Mouse (Mus musculus): ENCODE results near the gene Drc3. TPM values are rescaled to one million over a fixed set of nuclear protein-coding genes. Genes with fewer than 3 reads are reported as not detected.

The Drc3 gene
- polyA plus RNA-seq, 1 experiment from 2014 or later: 3.1 TPM

DNA sequence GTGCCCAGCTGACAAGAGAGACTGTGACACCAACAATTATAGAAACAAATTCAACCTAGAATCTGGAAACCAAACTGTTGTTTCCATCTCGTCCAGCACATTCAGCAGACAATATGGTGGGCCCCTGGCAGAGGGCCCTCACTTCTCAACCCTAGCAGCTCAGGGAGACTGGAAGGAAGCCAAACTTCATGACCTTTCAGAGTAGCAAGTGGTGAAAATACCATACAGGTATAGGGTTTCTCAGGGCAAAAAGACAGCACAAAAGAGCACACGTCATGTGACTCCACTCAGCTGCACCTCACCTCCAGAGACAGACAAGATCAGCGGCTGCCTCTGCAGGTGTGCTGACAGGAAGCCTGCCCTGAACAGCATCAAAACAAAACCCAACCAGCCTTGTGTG is 19.0 kb upstream of the Drc3 start:
- DNase-seq (ENCODE audit: low read depth, low spot score) (no peak), ATAC-seq (no peak)
- in situ Hi-C loops (cut with MboI; ENCODE audit: low pct_unique_long_range_greater_than_20kb): no loop called here
- ChIA-PET CTCF (no interaction called here), POLR2A (no interaction called here)
- TF ChIP-seq CTCF (IDR thresholded peaks at IDR 0.05): no peak
- H3K27me3 ChIP-seq: no peaks in the 10 kb centered on the region

DNA sequence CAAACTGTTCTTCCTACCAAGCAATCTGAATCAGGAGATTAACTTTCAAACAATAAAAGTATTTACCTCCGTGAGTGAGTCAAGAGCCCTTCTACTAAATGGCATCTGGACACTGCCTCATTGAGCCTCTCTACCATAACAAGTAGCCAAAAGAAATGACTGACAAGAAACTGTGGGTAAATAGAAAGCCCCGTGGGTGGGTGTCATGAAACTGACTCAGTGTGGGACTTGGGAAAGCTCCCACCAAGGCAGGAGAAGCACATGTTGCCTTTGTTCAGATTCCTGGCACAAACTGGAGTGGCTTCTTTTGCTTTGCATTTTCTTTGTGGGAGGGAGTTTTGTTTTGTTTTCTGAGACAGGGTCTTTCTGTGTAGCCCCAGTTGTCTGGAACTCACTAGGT is 17.4 kb upstream of the Drc3 start:
- no peaks in the 10 kb centered on the region for H3K27me3 ChIP-seq
- in situ Hi-C loops (cut with MboI; ENCODE audit: low pct_unique_long_range_greater_than_20kb): no loop called here
- no peak for TF ChIP-seq CTCF (IDR thresholded peaks at IDR 0.05)
- ATAC-seq (no peak), DNase-seq (ENCODE audit: low read depth, low spot score) (no peak)
- POLR2A ChIA-PET: no interaction called here
- CTCF ChIA-PET: interaction anchor here (1.8 kb wide), 1 partner anchor 15 kb away, joined by 5 read pairs; no protein-coding TSS in a partner anchor

DNA sequence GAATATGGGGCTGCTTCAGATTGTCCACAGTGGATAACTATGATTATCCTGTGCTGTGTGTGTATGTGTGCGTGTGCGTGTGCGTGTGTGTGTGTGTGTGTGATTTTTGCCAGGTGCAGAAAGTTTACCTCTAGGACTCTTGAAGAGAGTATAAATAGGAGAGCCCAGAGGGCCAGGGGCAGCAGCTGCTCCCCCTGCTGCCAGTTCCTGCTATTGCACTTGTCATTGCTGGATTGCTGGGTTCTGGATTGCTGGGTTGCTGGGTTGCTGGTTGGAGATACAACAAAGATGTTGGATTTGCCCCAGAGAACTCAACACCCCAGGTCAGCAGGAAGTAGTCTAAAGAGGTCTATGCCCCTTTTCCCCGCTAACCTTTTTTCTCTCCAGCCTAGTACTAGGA is 14.8 kb upstream of the Drc3 start:
- in situ Hi-C loops (cut with MboI; ENCODE audit: low pct_unique_long_range_greater_than_20kb): no loop called here
- peak; percentile 42 for TF ChIP-seq CTCF (IDR thresholded peaks at IDR 0.05)
- ChIA-PET POLR2A (interaction anchor here (0.6 to 0.7 kb wide), 2 partner anchors 32 to 33 kb away, joined by 3 to 4 read pairs; no protein-coding TSS in a partner anchor), CTCF (no interaction called here)
- DNase-seq (ENCODE audit: low read depth, low spot score) (no peak), ATAC-seq (no peak)
- no peaks in the 10 kb centered on the region for H3K27me3 ChIP-seq

DNA sequence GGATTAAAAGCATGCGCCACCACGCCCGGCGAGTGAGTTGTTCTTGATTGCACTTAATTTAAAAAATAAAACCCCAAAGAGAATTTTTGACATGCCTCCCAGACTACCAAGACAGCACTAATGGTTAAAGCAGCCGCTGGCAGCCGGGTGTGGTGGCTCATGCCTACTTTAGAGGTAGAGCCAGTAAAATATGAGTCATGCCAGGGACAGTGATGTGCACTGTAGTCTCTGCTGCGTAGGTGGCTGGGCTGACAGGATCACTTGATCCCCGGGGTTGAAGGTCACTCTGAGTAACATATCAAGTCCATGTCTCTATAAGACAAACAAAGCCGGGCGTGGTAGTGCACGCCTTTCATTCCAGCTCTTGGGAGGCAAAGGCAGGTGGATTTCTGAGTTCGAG is 13.8 kb upstream of the Drc3 start:
- ATAC-seq (peak; percentile 69), DNase-seq (ENCODE audit: low read depth, low spot score) (no peak)
- in situ Hi-C loops (cut with MboI; ENCODE audit: low pct_unique_long_range_greater_than_20kb): no loop called here
- ChIA-PET CTCF (interaction anchor here (1.7 kb wide), 1 partner anchor 19 kb away, joined by 5 read pairs; no protein-coding TSS in a partner anchor), POLR2A (interaction anchor here (0.6 kb wide), 1 partner anchor 598 kb away, joined by 6 read pairs; no protein-coding TSS in a partner anchor)
- no peaks in the 10 kb centered on the region for H3K27me3 ChIP-seq
- no peak for TF ChIP-seq CTCF (IDR thresholded peaks at IDR 0.05)

DNA sequence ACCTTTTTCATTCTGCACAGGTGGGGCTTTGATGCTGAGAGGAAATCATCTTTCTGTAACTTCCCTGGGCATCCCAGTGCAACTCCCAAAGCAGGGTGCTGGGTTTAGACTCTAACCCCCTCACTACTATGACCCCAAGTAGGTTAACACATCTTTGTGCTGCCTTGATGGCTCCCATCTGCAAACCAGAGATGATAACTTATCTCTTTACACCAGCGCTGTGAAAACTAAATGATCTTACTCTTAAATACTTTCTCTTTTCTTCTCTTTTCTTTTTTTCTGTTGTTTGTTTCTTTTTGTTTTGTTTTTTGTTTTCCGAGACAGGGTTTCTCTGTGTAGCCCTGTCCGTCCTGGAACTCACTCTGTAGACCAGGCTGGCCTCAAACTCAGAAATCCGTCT is 7.3 kb upstream of the Drc3 start:
- ATAC-seq (no peak), DNase-seq (ENCODE audit: low read depth, low spot score) (no peak)
- POLR2A ChIA-PET: no interaction called here
- no peaks in the 10 kb centered on the region for H3K27me3 ChIP-seq
- in situ Hi-C loops (cut with MboI; ENCODE audit: low pct_unique_long_range_greater_than_20kb): no loop called here
- TF ChIP-seq CTCF (IDR thresholded peaks at IDR 0.05): no peak
- CTCF ChIA-PET: no interaction called here

DNA sequence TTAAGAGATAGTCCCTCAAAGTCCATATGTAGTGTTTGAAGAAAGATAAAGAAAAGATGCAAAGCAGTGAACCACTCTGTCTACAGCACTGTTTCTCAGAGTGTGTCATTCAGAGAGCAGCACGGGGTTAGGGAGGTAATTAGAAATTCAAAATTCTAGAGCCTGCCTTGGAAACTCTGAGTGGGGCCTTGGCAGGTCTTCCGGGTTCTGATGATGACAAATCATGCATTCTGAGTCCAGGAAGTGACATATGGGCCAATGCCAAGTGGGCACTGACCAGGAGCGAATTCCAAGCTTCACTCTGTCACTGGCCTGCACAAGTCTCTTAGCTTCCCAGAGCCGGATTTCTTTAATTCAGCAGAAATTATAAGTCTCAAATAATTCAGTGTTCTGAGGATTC is 6.6 kb upstream of the Drc3 start:
- POLR2A ChIA-PET: interaction anchor here (0.6 kb wide), 1 partner anchor 16 kb away, joined by 3 read pairs; no protein-coding TSS in a partner anchor
- DNase-seq (ENCODE audit: low read depth, low spot score): no peak
- ATAC-seq: peak; percentile 51
- no peak for TF ChIP-seq CTCF (IDR thresholded peaks at IDR 0.05)
- in situ Hi-C loops (cut with MboI; ENCODE audit: low pct_unique_long_range_greater_than_20kb): no loop called here
- CTCF ChIA-PET: interaction anchor here (1.0 kb wide), 1 partner anchor 10 kb away, joined by 3 read pairs; no protein-coding TSS in a partner anchor
- H3K27me3 ChIP-seq: no peaks in the 10 kb centered on the region

DNA sequence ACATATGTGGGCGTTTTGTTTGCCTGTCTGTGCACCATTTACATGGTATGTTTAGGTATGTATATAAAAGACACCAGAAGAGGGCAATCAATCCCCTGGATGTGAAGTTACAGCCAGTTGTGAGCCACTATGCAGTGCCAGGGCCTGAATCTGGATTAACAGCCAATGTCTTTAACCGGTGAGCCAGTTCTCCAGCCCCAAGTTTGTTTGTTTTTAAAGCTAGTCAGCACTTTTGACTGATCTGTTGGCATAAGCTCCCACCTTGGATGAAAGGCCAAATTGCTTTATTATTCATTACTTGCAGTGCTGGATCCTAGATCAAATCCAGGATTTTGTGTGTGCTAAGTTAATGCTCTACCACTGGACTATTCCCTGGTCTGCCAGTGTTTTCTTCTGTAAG is 1.7 kb upstream of the Drc3 start:
- no peaks in the 10 kb centered on the region for H3K27me3 ChIP-seq
- in situ Hi-C loops (cut with MboI; ENCODE audit: low pct_unique_long_range_greater_than_20kb): loop anchor here (5.0 kb wide), 1 partner anchor 39 kb away; no protein-coding TSS in a partner anchor
- ChIA-PET POLR2A (interaction anchor here (0.9 to 1.3 kb wide), 2 partner anchors 39 to 41 kb away, joined by 3 read pairs; no protein-coding TSS in a partner anchor), CTCF (interaction anchor here (1.0 to 3.2 kb wide), 2 partner anchors 44 to 45 kb away, joined by 3 to 9 read pairs; no protein-coding TSS in a partner anchor)
- no peak for DNase-seq (ENCODE audit: low read depth, low spot score)
- TF ChIP-seq CTCF (IDR thresholded peaks at IDR 0.05): no peak
- ATAC-seq: no peak

DNA sequence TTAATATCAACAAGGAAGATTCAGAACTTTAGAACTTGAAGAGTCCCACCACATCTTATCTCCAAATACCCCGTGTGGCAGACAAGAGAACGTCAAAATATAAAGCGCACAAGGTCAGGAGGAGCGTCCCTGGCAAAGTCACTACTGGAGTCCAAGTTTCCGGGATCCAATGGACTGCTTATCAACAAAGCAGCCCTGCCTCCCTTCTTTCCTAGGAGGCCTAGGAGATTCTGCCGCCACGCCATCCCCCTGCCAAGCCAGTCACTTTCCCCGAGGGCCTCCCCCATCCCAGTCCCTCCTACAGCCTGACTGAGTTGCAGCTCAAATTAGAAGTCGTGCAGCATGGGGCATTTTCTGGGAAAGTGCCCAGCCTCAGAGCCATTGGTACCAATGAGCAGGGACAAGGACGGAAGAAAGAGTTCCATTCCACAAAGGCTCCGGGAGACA is 1.2 kb upstream of the Drc3 start:
- CTCF ChIA-PET: interaction anchor here (1.0 to 3.2 kb wide), 2 partner anchors 44 to 46 kb away, joined by 3 to 9 read pairs; no protein-coding TSS in a partner anchor
- TF ChIP-seq CTCF (IDR thresholded peaks at IDR 0.05): no peak
- H3K27me3 ChIP-seq: no peaks in the 10 kb centered on the region
- in situ Hi-C loops (cut with MboI; ENCODE audit: low pct_unique_long_range_greater_than_20kb): loop anchor here (5.0 kb wide), 1 partner anchor 40 kb away; no protein-coding TSS in a partner anchor
- no peak for DNase-seq (ENCODE audit: low read depth, low spot score)
- no peak for ATAC-seq
- POLR2A ChIA-PET: interaction anchor here (0.9 to 1.3 kb wide), 2 partner anchors 39 to 41 kb away, joined by 3 read pairs; no protein-coding TSS in a partner anchor

DNA sequence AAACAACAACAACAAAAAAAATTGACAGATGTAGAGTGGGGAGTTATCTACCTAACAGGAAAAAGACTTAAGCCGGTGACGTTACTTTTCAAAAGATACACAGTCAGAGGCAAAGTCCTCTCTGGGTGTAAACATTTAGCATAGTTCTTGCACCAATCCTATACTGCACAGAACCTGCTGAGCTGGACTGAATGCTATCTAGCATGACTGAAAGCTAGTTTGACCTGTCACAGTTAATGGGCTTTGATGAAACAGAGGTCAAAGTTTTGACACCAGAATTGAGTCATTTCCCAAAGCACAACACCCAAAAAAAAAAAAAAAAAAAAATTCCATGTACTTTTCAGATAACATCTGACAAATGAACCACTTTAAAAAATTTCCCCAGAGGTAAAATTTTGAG is 2.8 kb downstream of the Drc3 start:
- H3K27me3 ChIP-seq: no peaks in the 10 kb centered on the region
- no peak for TF ChIP-seq CTCF (IDR thresholded peaks at IDR 0.05)
- in situ Hi-C loops (cut with MboI; ENCODE audit: low pct_unique_long_range_greater_than_20kb): no loop called here
- DNase-seq (ENCODE audit: low read depth, low spot score) (no peak), ATAC-seq (no peak)
- CTCF ChIA-PET: no interaction called here
- POLR2A ChIA-PET: no interaction called here

DNA sequence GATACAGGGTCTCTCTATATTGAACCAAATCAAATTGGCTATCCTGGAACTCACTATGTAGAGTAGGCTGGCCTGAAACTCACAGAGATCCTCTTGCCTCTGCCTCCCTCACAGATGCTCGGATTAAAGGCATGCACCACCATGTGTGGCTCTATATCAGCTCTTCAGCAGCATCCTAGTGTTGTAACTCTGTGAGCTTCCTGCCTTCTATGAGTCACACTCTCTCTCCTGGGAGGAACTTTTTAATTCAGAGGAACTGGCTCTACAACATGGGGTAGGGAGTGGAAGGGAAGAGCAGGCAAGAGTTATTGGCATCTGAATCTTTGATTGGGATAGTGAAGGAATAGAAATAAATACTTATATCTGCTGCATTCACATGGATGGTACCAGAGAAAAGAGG is 4.0 kb downstream of the Drc3 start:
- DNase-seq (ENCODE audit: low read depth, low spot score): no peak
- no peak for TF ChIP-seq CTCF (IDR thresholded peaks at IDR 0.05)

DNA sequence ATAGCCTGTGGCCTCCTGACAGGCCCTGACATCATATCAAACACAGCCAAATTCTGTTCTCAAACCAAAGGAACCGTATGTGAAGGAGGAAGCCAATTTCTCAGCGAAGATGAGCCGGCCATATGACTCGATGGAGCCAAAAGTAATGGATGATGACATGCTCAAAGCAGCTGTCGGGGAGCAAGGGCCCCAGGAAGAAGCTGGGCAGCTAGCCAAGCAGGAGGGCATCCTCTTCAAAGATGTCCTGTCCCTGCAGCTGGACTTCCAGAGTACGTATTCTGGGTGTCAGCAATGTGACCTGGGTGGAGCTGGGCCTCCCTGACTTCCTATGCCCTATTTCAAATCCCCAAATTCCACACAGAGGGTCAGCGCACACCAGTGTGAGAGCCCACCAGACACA is 5.4 kb downstream of the Drc3 start:
- CTCF ChIA-PET: no interaction called here
- POLR2A ChIA-PET: no interaction called here
- in situ Hi-C loops (cut with MboI; ENCODE audit: low pct_unique_long_range_greater_than_20kb): no loop called here
- ATAC-seq (no peak), DNase-seq (ENCODE audit: low read depth, low spot score) (no peak)
- no peaks in the 10 kb centered on the region for H3K27me3 ChIP-seq
- TF ChIP-seq CTCF (IDR thresholded peaks at IDR 0.05): no peak

More for the DNA sequence above, 4.0 kb downstream of the Drc3 start:
- ChIA-PET POLR2A (no interaction called here), CTCF (no interaction called here)
- no peaks in the 10 kb centered on the region for H3K27me3 ChIP-seq
- ATAC-seq: no peak
- in situ Hi-C loops (cut with MboI; ENCODE audit: low pct_unique_long_range_greater_than_20kb): no loop called here

DNA sequence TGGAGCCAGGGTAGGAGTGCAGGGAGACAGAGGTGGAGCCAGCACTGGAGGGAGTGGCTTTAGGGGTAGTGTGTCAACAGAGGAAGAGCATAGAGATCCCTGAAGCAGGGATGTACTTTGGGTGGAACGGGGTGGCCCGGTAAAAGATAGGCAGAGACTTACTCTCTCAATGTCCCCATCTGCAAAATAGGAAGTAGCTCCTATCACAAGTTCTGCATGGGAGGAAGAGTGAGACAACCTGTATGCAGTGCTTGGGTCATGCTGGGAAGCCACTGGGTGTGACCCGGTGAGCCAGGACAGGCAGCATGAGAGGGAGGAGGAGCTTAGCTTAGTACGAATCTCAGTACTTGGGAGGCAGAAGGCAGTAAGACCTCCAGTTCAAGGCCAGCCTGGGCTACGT is 6.0 kb downstream of the Drc3 start:
- H3K27me3 ChIP-seq: no peaks in the 10 kb centered on the region
- CTCF ChIA-PET: no interaction called here
- POLR2A ChIA-PET: no interaction called here
- TF ChIP-seq CTCF (IDR thresholded peaks at IDR 0.05): no peak
- ATAC-seq: no peak
- DNase-seq (ENCODE audit: low read depth, low spot score): no peak
- in situ Hi-C loops (cut with MboI; ENCODE audit: low pct_unique_long_range_greater_than_20kb): no loop called here

Measured in Patski (cell line).